Mouse (Mus musculus): ENCODE data around the gene Tmem63b. TPM values are rescaled to one million over a fixed set of nuclear protein-coding genes. Genes with fewer than 3 reads are reported as not detected.

Gene Tmem63b
- polyA plus RNA-seq, 1 experiment: 112 TPM

- no peak overlapping the region for H3K4me3 ChIP-seq (ENCODE audit: low read depth, low read length)
- no peaks in the 10 kb centered on the region for H3K4me1 ChIP-seq (ENCODE audit: control insufficient read depth, insufficient read depth, low read length)
- no peak overlapping the region for H3K27ac ChIP-seq (ENCODE audit: insufficient read depth, low read length)
- H3K9me3 ChIP-seq (replicated peaks; ENCODE audit: control insufficient read depth, insufficient read depth, low read length, poor library complexity, severe bottlenecking): 0 out of 2 replicates have a peak, but pooled peaks cover 5% of the 10 kb centered on the region
- H3K9ac ChIP-seq (ENCODE audit: low read depth, poor library complexity, severe bottlenecking): no peak overlapping the region
- H3K27me3 ChIP-seq (ENCODE audit: control insufficient read depth, insufficient read depth, low read length, poor library complexity, severe bottlenecking): no peaks in the 10 kb centered on the region
- no peak for TF ChIP-seq POLR2A (IDR thresholded peaks at IDR 0.05; ENCODE audit: insufficient read depth, low read length)
- no peak for TF ChIP-seq CTCF (IDR thresholded peaks at IDR 0.05; ENCODE audit: low read depth, low read length)
- no peak for TF ChIP-seq EP300 (IDR thresholded peaks at IDR 0.05; ENCODE audit: insufficient read depth, low read depth, low read length)
- H3K36me3 ChIP-seq (ENCODE audit: control insufficient read depth, insufficient read depth, low read length, poor library complexity, severe bottlenecking): no peaks in the 10 kb centered on the region
These were observed 42.5 kb downstream of the Tmem63b start for GRCm38 (mm10) chr17:45644185-45644584.

- Histone ChIP-seq H3K9me3 (replicated peaks; ENCODE audit: control insufficient read depth, insufficient read depth, low read length, poor library complexity, severe bottlenecking) (0 out of 2 replicates have a peak, but pooled peaks cover 5% of the 10 kb centered on the region), H3K27ac (ENCODE audit: insufficient read depth, low read length) (no peak overlapping the region), H3K27me3 (ENCODE audit: control insufficient read depth, insufficient read depth, low read length, poor library complexity, severe bottlenecking) (no peaks in the 10 kb centered on the region), H3K9ac (ENCODE audit: low read depth, poor library complexity, severe bottlenecking) (0 out of 2 replicates have a peak overlapping the region, but pooled peaks have one; percentile 1), H3K36me3 (ENCODE audit: control insufficient read depth, insufficient read depth, low read length, poor library complexity, severe bottlenecking) (no peaks in the 10 kb centered on the region), H3K4me1 (ENCODE audit: control insufficient read depth, insufficient read depth, low read length) (no peaks in the 10 kb centered on the region), H3K4me3 (ENCODE audit: low read depth, low read length) (peak overlapping the region; percentile 41)
- TF ChIP-seq CTCF (IDR thresholded peaks at IDR 0.05; ENCODE audit: low read depth, low read length) (peak; percentile 63), POLR2A (IDR thresholded peaks at IDR 0.05; ENCODE audit: insufficient read depth, low read length) (no peak)
These were observed 44.0 kb downstream of the Tmem63b start for GRCm38 (mm10) chr17:45642701-45643100.

GRCm38 (mm10) chr17:45641981-45642380 lies 44.7 kb downstream of the Tmem63b start:
- Histone ChIP-seq H3K27me3 (ENCODE audit: control insufficient read depth, insufficient read depth, low read length, poor library complexity, severe bottlenecking) (no peaks in the 10 kb centered on the region), H3K27ac (ENCODE audit: insufficient read depth, low read length) (no peak overlapping the region), H3K9me3 (replicated peaks; ENCODE audit: control insufficient read depth, insufficient read depth, low read length, poor library complexity, severe bottlenecking) (0 out of 2 replicates have a peak, but pooled peaks cover 5% of the 10 kb centered on the region), H3K9ac (ENCODE audit: low read depth, poor library complexity, severe bottlenecking) (no peak overlapping the region), H3K4me3 (ENCODE audit: low read depth, low read length) (no peak overlapping the region), H3K36me3 (ENCODE audit: control insufficient read depth, insufficient read depth, low read length, poor library complexity, severe bottlenecking) (no peaks in the 10 kb centered on the region), H3K4me1 (ENCODE audit: control insufficient read depth, insufficient read depth, low read length) (no peaks in the 10 kb centered on the region)
- TF ChIP-seq CTCF (IDR thresholded peaks at IDR 0.05; ENCODE audit: low read depth, low read length) (no peak), POLR2A (IDR thresholded peaks at IDR 0.05; ENCODE audit: insufficient read depth, low read length) (no peak), EP300 (IDR thresholded peaks at IDR 0.05; ENCODE audit: insufficient read depth, low read depth, low read length) (no peak)

GRCm38 (mm10) chr17:45638596-45639295 lies 48.0 kb downstream of the Tmem63b start:
- no peaks in the 10 kb centered on the region for H3K36me3 ChIP-seq (ENCODE audit: control insufficient read depth, insufficient read depth, low read length, poor library complexity, severe bottlenecking)
- no peaks in the 10 kb centered on the region for H3K4me1 ChIP-seq (ENCODE audit: control insufficient read depth, insufficient read depth, low read length)
- no peaks in the 10 kb centered on the region for H3K9me3 ChIP-seq (replicated peaks; ENCODE audit: control insufficient read depth, insufficient read depth, low read length, poor library complexity, severe bottlenecking)
- TF ChIP-seq EP300 (IDR thresholded peaks at IDR 0.05; ENCODE audit: insufficient read depth, low read depth, low read length) (no peak), POLR2A (IDR thresholded peaks at IDR 0.05; ENCODE audit: insufficient read depth, low read length) (no peak), CTCF (IDR thresholded peaks at IDR 0.05; ENCODE audit: low read depth, low read length) (no peak)
- no peak overlapping the region for H3K4me3 ChIP-seq (ENCODE audit: low read depth, low read length)
- H3K27ac ChIP-seq (ENCODE audit: insufficient read depth, low read length): no peak overlapping the region
- no peak overlapping the region for H3K9ac ChIP-seq (ENCODE audit: low read depth, poor library complexity, severe bottlenecking)
- no peaks in the 10 kb centered on the region for H3K27me3 ChIP-seq (ENCODE audit: control insufficient read depth, insufficient read depth, low read length, poor library complexity, severe bottlenecking)

GRCm38 (mm10) chr17:45634033-45634432 lies 52.7 kb downstream of the Tmem63b start:
- Histone ChIP-seq H3K9me3 (replicated peaks; ENCODE audit: control insufficient read depth, insufficient read depth, low read length, poor library complexity, severe bottlenecking) (no peaks in the 10 kb centered on the region), H3K27me3 (ENCODE audit: control insufficient read depth, insufficient read depth, low read length, poor library complexity, severe bottlenecking) (no peaks in the 10 kb centered on the region), H3K27ac (ENCODE audit: insufficient read depth, low read length) (no peak overlapping the region), H3K4me3 (ENCODE audit: low read depth, low read length) (no peak overlapping the region), H3K4me1 (ENCODE audit: control insufficient read depth, insufficient read depth, low read length) (peaks cover 8% of the 10 kb centered on the region), H3K9ac (ENCODE audit: low read depth, poor library complexity, severe bottlenecking) (no peak overlapping the region), H3K36me3 (ENCODE audit: control insufficient read depth, insufficient read depth, low read length, poor library complexity, severe bottlenecking) (no peaks in the 10 kb centered on the region)
- TF ChIP-seq CTCF (IDR thresholded peaks at IDR 0.05; ENCODE audit: low read depth, low read length) (no peak), POLR2A (IDR thresholded peaks at IDR 0.05; ENCODE audit: insufficient read depth, low read length) (no peak), EP300 (IDR thresholded peaks at IDR 0.05; ENCODE audit: insufficient read depth, low read depth, low read length) (no peak)

GRCm38 (mm10) chr17:45631940-45632339 lies 54.8 kb downstream of the Tmem63b start:
- TF ChIP-seq CTCF (IDR thresholded peaks at IDR 0.05; ENCODE audit: low read depth, low read length): no peak
- no peak for TF ChIP-seq EP300 (IDR thresholded peaks at IDR 0.05; ENCODE audit: insufficient read depth, low read depth, low read length)
- TF ChIP-seq POLR2A (IDR thresholded peaks at IDR 0.05; ENCODE audit: insufficient read depth, low read length): no peak
- no peaks in the 10 kb centered on the region for H3K9me3 ChIP-seq (replicated peaks; ENCODE audit: control insufficient read depth, insufficient read depth, low read length, poor library complexity, severe bottlenecking)

More at GRCm38 (mm10) chr17:45631940-45632339, 54.8 kb downstream of the Tmem63b start:
- Histone ChIP-seq H3K9ac (ENCODE audit: low read depth, poor library complexity, severe bottlenecking) (no peak overlapping the region), H3K27ac (ENCODE audit: insufficient read depth, low read length) (no peak overlapping the region), H3K4me1 (ENCODE audit: control insufficient read depth, insufficient read depth, low read length) (peaks cover 8% of the 10 kb centered on the region), H3K4me3 (ENCODE audit: low read depth, low read length) (no peak overlapping the region), H3K27me3 (ENCODE audit: control insufficient read depth, insufficient read depth, low read length, poor library complexity, severe bottlenecking) (no peaks in the 10 kb centered on the region), H3K36me3 (ENCODE audit: control insufficient read depth, insufficient read depth, low read length, poor library complexity, severe bottlenecking) (no peaks in the 10 kb centered on the region)

Data from ES-Bruce4 (cell line).